Mouse (Mus musculus) thymus, adult 2 months (tissue): ENCODE results near the gene Pdzd7.

Source experiments
- CTCF ChIP-seq: fragments of 200-500 bp; IDR thresholded peaks from 2 replicates; pipeline ENCODE4 v1.5.1; 2012; ENCODE audit warnings: mild to moderate bottlenecking, control low read depth, low read length, moderate library complexity, borderline replicate concordance; ENCODE audit not compliant: control insufficient read depth, poor library complexity, insufficient read depth; ENCODE audit errors: extremely low read depth
- POLR2A ChIP-seq: fragments of 200-500 bp; IDR thresholded peaks from 2 replicates; pipeline ENCODE4 v1.6.1; 2012; ENCODE audit warnings: mild to moderate bottlenecking, low read length, control low read depth, moderate library complexity; ENCODE audit not compliant: control insufficient read depth, poor library complexity, insufficient read depth; ENCODE audit errors: extremely low read depth

DNA sequence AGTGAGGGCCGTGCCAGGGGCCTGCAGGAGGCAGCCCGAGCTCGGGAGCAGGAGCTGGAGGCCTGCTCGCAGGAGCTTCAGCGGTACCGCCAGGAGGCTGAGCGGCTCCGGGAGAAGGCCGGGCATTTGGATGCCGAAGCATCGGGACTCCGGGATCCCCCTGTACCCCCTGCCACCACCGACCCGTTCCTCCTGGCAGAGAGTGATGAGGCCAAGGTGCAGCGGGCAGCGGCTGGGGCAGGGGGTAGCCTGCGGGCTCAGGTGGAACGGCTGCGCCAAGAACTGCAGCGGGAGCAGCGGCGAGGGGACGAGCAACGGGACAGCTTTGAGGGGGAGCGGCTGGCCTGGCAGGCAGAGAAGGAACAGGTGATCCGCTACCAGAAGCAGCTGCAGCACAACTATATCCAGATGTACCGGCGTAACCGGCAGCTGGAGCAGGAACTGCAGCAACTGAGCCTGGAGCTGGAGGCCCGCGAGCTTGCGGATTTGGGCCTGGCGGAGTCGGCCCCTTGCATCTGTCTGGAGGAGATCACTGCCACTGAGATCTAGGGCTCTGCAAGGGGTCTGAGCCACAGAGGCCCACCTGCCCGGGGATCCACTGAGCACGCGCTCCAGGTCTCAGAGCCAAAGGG, 19.5 kb downstream of the Pdzd7 start:
- no peak for TF ChIP-seq POLR2A
- TF ChIP-seq CTCF = no peak
